ENCODE assay signal across 1 mouse cellular context in genomic region chr6:120820941-120821340, GRCm38 (mm10).
TF ChIP-seq lines count a peak whose summit lies in the region.

No protein-coding gene starts in this region.

TF ChIP-seq in CH12.LX, 34 proteins besides CTCF, POLR2A, EP300 and RAD21 (continued from another document):
- TF ChIP-seq RCOR1 (conservative IDR thresholded peaks at IDR 0.05; ENCODE audit: low read depth, low read length) = no peak
